Mouse (Mus musculus): ENCODE data around the gene Cenpx.

- TF ChIP-seq CTCF (IDR thresholded peaks at IDR 0.05; ENCODE audit: low read depth), result no peak
- TF ChIP-seq EP300 (IDR thresholded peaks at IDR 0.05; ENCODE audit: low read depth), result no peak
These were observed 9.7 kb downstream of the Cenpx start for GRCm38 (mm10) chr11:120703696-120704454.

Data from heart, postnatal 0 days (tissue).